Mouse (Mus musculus) lung, embryonic 15.5 days (tissue): ENCODE measurements around the gene Pdk2. TPM values are rescaled to one million over a fixed set of nuclear protein-coding genes. Genes with fewer than 3 reads are reported as not detected.
A peak's percentile ranks its signal among the peaks of the same experiment; 100 is the strongest.

ENCODE experiments used
- ATAC-seq: fragments of 200-750 bp; cut with Nextera tagmentation; 2 replicates; pipeline ENCODE4 v1.8.0; 2017; ENCODE audit warnings: moderate number of reproducible peaks, borderline replicate concordance; ENCODE audit not compliant: low FRiP score, low TSS enrichment; ENCODE audit errors: extremely low read depth
- H3K27ac ChIP-seq: fragments of 300-500 bp; sonication (generic); 2 replicates; pipeline ENCODE4 v1.5.1; 2015; ENCODE audit warnings: moderate library complexity, mild to moderate bottlenecking, inconsistent platforms
- H3K27me3 ChIP-seq: fragments of 300-500 bp; sonication (generic); 2 replicates; pipeline ENCODE4 v1.6.1; 2015; ENCODE audit warnings: inconsistent platforms
- H3K36me3 ChIP-seq: fragments of 300-500 bp; sonication (generic); 2 replicates; pipeline ENCODE4 v1.6.1; 2015; ENCODE audit warnings: inconsistent platforms
- H3K4me1 ChIP-seq: fragments of 300-500 bp; sonication (generic); 2 replicates; pipeline ENCODE4 v1.6.1; 2015; ENCODE audit warnings: inconsistent platforms
- H3K4me2 ChIP-seq: fragments of 300-500 bp; sonication (generic); 2 replicates; pipeline ENCODE4 v1.6.1; 2015; ENCODE audit warnings: inconsistent platforms, mild to moderate bottlenecking, moderate library complexity
- H3K4me3 ChIP-seq: fragments of 300-500 bp; sonication (generic); 2 replicates; pipeline ENCODE4 v1.5.1; 2015; ENCODE audit warnings: mild to moderate bottlenecking, inconsistent platforms
- H3K9ac ChIP-seq: fragments of 300-500 bp; sonication (generic); 2 replicates; pipeline ENCODE4 v1.6.1; 2015; ENCODE audit warnings: inconsistent platforms
- H3K9me3 ChIP-seq: fragments of 300-500 bp; sonication (generic); 2 replicates; pipeline ENCODE4 v1.6.1; 2016; ENCODE audit warnings: inconsistent platforms
- WGBS: fragments of 180-500 bp; shearing (Covaris S2); methylation state at CpG from one replicate; pipeline ENCODE4 v1.1.7; 2015; 5-methylcytosine and 5-hydroxymethylcytosine counted together
- polyA plus RNA-seq: library from polyadenylated mRNA; unstranded; fragments of >200 nt; fragmentation: Nextera tagmentation; extraction: Ambion mirVana; gene quantifications from 2 replicates; pipeline ENCODE4 v1.2.1, GENCODE M21; 2015

The Pdk2 gene
- polyA plus RNA-seq, 1 experiment from 2014 or later: 30.9 TPM

DNA sequence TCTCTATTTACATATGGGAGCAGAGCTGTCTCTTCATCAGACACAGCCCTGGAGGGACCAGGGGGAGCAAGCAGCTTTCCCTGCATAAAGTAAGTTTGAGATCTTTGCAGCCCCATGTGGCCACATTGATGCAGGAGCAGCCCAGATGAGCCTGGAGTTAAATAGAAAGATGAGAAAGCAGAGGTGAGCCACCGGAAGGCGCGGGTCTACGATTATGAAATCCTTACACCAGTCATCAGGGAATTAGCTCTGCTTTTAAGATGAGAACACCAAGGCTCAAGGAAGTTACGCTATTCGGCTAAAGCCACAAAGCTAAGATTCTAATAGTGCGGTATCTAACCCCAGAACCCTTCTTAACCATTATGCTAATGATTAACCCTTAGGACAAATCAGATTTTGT, 36.8 kb upstream of the Pdk2 start:
- H3K4me1 ChIP-seq: peaks cover 77% of the 10 kb centered on the region
- 44% methylated on average over 7 of the region's 7 CpGs for WGBS
- no peak overlapping the region for H3K4me3 ChIP-seq
- H3K36me3 ChIP-seq: no peaks in the 10 kb centered on the region
- no peak overlapping the region for H3K27ac ChIP-seq
- peaks cover 30% of the 10 kb centered on the region for H3K27me3 ChIP-seq
- no peak overlapping the region for H3K9ac ChIP-seq
- H3K4me2 ChIP-seq: peak overlapping the region; percentile 81
- H3K9me3 ChIP-seq: no peaks in the 10 kb centered on the region
- ATAC-seq: no peak

DNA sequence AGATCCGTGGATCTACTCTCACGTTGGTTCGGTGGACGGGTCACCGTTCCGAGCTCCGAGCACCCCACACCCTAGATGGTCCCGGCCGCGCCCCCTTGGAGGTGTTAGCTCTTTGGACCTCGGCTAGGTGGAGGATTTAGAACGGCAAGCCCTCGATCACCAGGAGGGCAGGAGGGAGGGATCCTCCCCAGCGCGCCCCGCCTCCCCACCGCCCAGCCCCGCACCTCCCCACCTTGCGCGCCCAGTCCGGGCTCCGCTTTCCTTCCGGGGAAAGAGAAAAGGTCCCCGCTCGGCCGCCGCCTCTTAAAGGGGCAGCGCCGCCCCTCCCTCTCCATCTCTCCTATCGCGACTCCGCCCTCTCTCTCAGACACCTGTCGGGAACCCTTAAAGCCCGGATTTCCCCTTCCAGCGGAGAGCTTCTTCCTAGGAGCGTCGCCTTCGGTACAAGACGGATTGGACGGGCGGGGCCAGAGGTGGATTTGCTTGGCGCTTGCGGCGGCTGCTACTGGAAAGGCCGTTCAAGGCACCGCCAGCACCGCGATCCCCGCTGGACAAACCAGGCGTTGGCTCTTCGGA, 35.5 kb upstream of the Pdk2 start, which contains the start of gene Itga3:
Itga3 (minus strand) TSS at position 266 of the 576 bp plus-strand sequence.
- peaks cover 90% of the 10 kb centered on the region for H3K4me1 ChIP-seq
- H3K4me3 ChIP-seq: peak within 1 kb of the TSS; percentile 62
- under 1% methylated on average over 43 of the region's 51 CpGs for WGBS
- no peaks in the 10 kb centered on the region for H3K9me3 ChIP-seq
- no peaks in the 10 kb centered on the region for H3K36me3 ChIP-seq
- peak within 1 kb of the TSS; percentile 81 for H3K4me2 ChIP-seq
- H3K27ac ChIP-seq: peak within 1 kb of the TSS; percentile 95
- H3K9ac ChIP-seq: peak within 1 kb of the TSS; percentile 65
- ATAC-seq: peak; percentile 75
- peaks cover 30% of the 10 kb centered on the region for H3K27me3 ChIP-seq

DNA sequence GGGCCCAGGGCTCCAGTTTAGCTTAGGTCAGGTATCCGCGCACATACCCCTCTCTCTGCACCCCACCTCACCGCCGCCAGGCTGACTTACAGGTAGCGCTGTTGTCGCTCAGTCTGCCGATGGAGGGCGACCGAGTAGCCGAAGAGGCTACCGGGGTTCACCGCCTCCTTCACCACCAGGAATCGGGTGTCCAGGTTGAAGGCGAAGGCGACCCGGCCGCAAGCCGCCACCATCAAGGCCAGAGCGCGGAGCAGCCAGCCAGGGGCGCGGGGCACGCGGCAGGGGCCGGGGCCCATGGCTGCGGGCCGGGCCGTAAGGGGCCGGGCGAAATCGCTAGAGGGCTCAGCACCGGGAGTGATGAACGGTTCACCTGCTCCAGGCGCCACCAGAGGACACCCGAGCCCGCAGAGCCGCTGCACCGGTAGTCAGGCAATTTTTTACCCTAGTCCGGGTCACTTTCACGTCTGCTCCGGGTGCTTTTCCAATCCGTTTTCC, 34.9 kb upstream of the Pdk2 start:
- H3K4me2 ChIP-seq: peak overlapping the region; percentile 81
- H3K27ac ChIP-seq: peak overlapping the region; percentile 95
- peak overlapping the region; percentile 65 for H3K9ac ChIP-seq
- ATAC-seq: peak; percentile 21; the same call in 1 of the 2 replicates
- WGBS: under 1% methylated on average over 42 of the region's 42 CpGs
- peaks cover 30% of the 10 kb centered on the region for H3K27me3 ChIP-seq
- H3K9me3 ChIP-seq: no peaks in the 10 kb centered on the region
- peaks cover 95% of the 10 kb centered on the region for H3K4me1 ChIP-seq
- H3K36me3 ChIP-seq: no peaks in the 10 kb centered on the region
- peak overlapping the region; percentile 62 for H3K4me3 ChIP-seq

DNA sequence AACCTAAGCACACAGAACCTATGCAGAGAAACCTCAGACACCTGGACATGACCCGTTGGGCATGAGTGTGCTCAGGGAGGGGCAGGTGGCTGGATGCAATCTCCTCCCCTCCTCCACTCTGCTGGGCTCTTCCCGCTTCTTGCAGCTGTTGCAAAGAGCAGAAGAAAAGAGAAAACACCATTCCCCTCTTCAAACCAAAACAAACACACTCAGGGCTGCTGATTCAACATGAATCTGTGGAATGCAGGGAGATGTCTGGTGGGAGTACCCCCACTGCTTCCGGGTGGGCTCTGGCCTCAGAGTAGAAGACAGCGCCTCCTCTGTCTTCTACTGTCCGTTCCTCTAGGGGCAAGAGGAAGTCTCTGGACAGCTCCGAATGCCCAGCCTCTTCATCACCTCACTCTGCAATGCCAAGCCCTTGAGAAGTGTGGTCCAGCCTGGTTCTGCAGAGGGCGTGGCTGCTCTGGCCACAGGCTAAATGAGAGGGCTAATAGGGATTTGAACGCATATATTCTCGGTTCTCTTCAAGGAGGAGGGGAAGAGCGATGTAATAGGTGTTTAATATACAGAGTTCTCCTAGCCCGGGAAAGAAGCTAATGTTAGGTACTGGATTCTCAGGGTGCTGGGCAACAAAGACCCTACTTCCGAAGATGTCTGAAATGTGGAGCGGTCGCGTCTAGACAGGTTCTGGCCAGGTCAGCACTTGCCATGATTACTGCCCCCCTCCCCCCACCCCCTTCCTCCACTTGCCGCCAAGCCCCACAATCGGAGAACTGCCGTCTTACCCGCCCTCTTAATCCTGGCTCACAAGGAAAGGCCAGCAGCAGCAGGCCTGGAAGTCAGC, 34.3 kb upstream of the Pdk2 start:
- H3K27me3 ChIP-seq: peaks cover 30% of the 10 kb centered on the region

DNA sequence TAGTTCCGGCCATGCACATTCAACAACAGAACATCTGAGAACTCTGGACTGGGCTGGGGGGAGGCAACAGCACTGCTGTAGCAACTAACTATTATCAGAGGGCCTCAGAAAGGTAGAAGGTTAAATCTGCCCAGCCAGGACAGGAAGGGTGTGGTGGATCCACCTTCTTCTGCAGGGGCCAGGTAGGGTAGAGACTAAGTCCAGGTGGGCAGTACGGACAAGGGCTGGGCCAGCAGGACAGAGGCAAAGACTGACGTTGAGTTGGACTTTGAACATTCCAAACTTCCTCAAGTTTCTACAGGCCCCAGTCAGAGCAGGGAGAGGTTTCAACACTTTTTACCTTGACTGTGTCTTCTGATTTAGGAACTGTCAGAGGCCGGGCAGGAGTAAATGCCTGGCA, 33.5 kb upstream of the Pdk2 start:
- WGBS: 38% methylated on average over 4 of the region's 4 CpGs
- peak overlapping the region; percentile 62 for H3K4me3 ChIP-seq
- H3K27me3 ChIP-seq: peaks cover 30% of the 10 kb centered on the region
- H3K27ac ChIP-seq: peak overlapping the region; percentile 95; the same call in 1 of the 2 replicates
- H3K9ac ChIP-seq: peak overlapping the region; percentile 23; the same call in 1 of the 2 replicates
- H3K9me3 ChIP-seq: no peaks in the 10 kb centered on the region
- peak overlapping the region; percentile 81 for H3K4me2 ChIP-seq
- peaks cover 95% of the 10 kb centered on the region for H3K4me1 ChIP-seq
- no peaks in the 10 kb centered on the region for H3K36me3 ChIP-seq
- no peak for ATAC-seq

More for the DNA sequence above, 34.3 kb upstream of the Pdk2 start:
- no peaks in the 10 kb centered on the region for H3K36me3 ChIP-seq
- 3% methylated on average over 19 of the region's 19 CpGs for WGBS
- ATAC-seq: no peak
- peaks cover 95% of the 10 kb centered on the region for H3K4me1 ChIP-seq
- peak overlapping the region; percentile 81 for H3K4me2 ChIP-seq
- H3K27ac ChIP-seq: peak overlapping the region; percentile 95
- peak overlapping the region; percentile 65 for H3K9ac ChIP-seq
- H3K9me3 ChIP-seq: no peaks in the 10 kb centered on the region
- H3K4me3 ChIP-seq: peak overlapping the region; percentile 62

DNA sequence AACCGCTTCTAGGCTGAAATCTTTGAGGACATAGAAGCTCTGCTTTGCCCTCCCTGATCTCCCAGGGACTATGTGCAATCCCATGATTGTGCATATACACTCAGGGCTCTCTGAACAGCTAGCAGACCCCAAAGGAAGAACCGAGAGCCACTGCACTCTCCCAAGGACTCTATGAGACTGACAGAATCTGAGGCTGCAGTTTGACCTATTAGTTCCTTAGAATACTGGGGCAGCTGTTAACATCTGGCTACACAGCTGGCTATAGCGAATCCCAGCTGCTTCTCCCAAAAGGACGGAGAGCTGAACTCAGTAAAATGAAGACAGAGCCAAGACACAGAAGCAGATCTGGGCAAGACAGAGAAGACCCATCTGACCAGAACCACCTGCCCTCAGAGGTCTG, 32.7 kb upstream of the Pdk2 start:
- H3K4me1 ChIP-seq: peaks cover 95% of the 10 kb centered on the region
- no peak overlapping the region for H3K9ac ChIP-seq
- no peak for ATAC-seq
- H3K9me3 ChIP-seq: no peaks in the 10 kb centered on the region
- H3K36me3 ChIP-seq: no peaks in the 10 kb centered on the region
- H3K27me3 ChIP-seq: peaks cover 30% of the 10 kb centered on the region
- WGBS: 58% methylated on average over 4 of the region's 4 CpGs
- H3K27ac ChIP-seq: no peak overlapping the region
- no peak overlapping the region for H3K4me3 ChIP-seq
- peak overlapping the region; percentile 81; the same call in 1 of the 2 replicates for H3K4me2 ChIP-seq

DNA sequence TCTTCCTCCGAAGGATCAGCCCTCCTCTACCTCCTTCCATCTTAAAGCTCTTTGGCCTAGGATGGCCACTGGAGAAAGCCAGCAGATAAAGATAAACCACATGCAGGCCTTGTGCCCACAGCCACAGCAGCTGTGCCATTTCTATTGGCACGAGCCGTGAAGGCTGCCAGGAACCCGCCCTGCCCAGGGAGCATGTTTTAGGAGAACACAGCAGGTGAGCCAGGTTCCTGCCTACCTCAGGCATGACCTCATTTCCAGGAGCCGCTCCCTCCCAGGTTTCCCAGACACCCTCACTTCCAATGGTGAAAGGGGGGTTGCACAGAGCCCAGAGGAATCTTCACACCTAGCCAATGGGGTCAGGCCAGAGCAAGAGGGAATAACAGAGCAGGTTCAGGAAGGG, 31.6 kb upstream of the Pdk2 start:
- no peak for ATAC-seq
- Histone ChIP-seq H3K9ac (no peak overlapping the region), H3K27ac (peak overlapping the region; percentile 86), H3K36me3 (no peaks in the 10 kb centered on the region), H3K4me2 (no peak overlapping the region), H3K4me1 (peaks cover 88% of the 10 kb centered on the region), H3K9me3 (no peaks in the 10 kb centered on the region), H3K4me3 (no peak overlapping the region), H3K27me3 (peaks cover 27% of the 10 kb centered on the region)
- 56% methylated on average over 5 of the region's 5 CpGs for WGBS

DNA sequence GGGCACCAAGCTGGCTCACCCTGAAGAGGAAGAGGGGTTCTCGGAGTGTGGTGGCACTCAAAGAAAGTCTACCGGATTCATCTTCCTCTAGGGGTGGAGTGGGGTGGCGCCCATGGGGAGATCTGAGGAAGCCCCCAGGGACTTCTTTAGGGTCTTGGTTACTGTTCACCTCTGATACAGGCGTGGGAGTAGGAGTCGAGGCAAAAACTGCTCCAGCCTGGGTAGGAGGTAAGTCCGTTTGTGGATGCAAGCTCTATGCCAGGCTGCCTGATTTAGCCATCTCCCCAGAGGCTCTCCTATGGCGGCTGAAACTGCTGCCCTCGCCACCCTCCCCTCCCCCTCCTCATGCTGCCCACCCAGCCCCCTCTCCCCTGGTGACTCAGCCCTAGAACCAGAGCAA, 31.0 kb upstream of the Pdk2 start:
- peaks cover 20% of the 10 kb centered on the region for H3K27me3 ChIP-seq
- H3K9ac ChIP-seq: no peak overlapping the region
- no peaks in the 10 kb centered on the region for H3K9me3 ChIP-seq
- peak overlapping the region; percentile 86 for H3K27ac ChIP-seq
- H3K4me1 ChIP-seq: peaks cover 82% of the 10 kb centered on the region
- no peaks in the 10 kb centered on the region for H3K36me3 ChIP-seq
- no peak overlapping the region for H3K4me3 ChIP-seq
- WGBS: 70% methylated on average over 8 of the region's 8 CpGs
- ATAC-seq: no peak
- H3K4me2 ChIP-seq: 0 out of 2 replicates have a peak overlapping the region, but pooled peaks have one; percentile 6

DNA sequence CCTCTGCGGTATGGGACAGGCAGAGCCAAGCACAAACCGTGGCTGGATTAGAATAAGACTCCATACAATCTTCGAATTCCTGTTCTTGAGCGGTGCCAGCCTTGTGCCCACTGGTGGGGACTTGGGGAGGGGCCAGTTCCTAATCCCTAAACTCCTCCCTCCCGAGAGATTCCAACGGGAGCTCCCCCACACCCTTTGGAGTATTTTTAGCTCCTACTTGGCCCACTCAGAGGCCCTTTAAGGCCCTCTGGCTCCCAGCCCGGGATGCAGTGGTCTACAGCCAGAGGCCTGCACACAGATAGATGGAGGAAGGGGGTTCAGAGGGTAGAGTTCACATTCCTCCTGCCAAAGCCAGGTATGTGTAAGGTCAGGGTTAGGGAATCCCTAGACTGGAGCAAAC, 30.1 kb upstream of the Pdk2 start:
- Histone ChIP-seq H3K27me3 (peaks cover 12% of the 10 kb centered on the region), H3K4me1 (peaks cover 75% of the 10 kb centered on the region)

DNA sequence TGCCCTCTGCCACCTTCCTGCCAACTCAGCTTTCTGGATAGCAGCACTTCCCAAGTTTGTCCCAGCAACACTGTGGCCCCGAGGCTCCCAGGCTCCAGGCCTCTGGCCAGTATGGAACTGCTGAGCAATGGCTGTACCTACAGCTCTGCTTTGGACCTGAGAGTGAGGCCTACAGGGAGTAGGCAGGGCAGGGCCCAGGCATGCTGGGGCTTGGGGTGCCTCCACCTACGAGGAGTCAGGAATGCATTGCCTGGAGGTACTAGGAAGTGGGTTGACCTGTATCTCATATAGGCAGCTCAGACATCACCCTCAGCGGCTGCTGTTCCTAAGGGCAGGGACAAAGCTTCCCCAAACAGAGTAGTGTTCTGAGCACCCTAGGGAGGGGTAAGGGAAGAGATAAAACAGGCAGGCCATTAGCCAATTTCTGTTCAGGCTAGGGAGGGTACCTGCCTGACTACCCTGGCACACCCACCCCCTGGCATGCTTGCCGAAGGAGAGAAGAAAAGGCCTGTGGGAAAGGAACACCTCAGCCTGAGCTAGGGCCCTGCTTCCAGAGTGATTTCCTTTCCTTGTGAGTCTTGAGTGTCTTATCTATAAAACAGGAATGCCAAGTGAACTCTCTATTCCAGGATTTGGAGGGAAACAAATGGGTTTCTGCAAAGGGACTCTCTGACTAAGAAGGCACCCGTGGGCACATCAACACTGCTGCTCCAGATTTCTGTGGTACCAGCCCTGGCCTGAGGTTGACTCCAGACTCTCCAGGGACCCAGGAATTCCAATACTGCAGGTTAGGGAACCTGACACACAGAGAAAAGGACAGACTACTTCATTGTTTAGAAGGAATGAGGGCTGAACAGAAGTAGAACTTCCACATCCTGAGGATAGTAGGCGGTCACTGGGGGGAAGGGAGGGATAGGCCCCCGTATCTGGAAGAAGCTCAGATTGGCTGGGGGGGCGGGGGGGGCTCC, 29.3 kb upstream of the Pdk2 start:
- peaks cover 5% of the 10 kb centered on the region for H3K36me3 ChIP-seq
- H3K27me3 ChIP-seq: peaks cover 11% of the 10 kb centered on the region
- no peak overlapping the region for H3K4me3 ChIP-seq
- no peaks in the 10 kb centered on the region for H3K9me3 ChIP-seq
- ATAC-seq: no peak; the same call in 1 of the 2 replicates
- 43% methylated on average over 8 of the region's 8 CpGs for WGBS
- peaks cover 67% of the 10 kb centered on the region for H3K4me1 ChIP-seq
- no peak overlapping the region for H3K9ac ChIP-seq
- H3K27ac ChIP-seq: peak overlapping the region; percentile 86
- peak overlapping the region; percentile 30; the same call in 1 of the 2 replicates for H3K4me2 ChIP-seq

More for the DNA sequence above, 30.1 kb upstream of the Pdk2 start:
- H3K4me2 ChIP-seq: peak overlapping the region; percentile 30
- no peaks in the 10 kb centered on the region for H3K36me3 ChIP-seq
- peak; percentile 71 for ATAC-seq
- 9% methylated on average over 7 of the region's 7 CpGs for WGBS
- no peak overlapping the region for H3K9ac ChIP-seq
- no peak overlapping the region for H3K4me3 ChIP-seq
- peak overlapping the region; percentile 86 for H3K27ac ChIP-seq
- no peaks in the 10 kb centered on the region for H3K9me3 ChIP-seq
